Mouse (Mus musculus) cerebellum, adult 2 months (tissue): ENCODE data around the gene Traip.

Experiments
- CTCF ChIP-seq: fragments of 200-500 bp; IDR thresholded peaks from 2 replicates; pipeline ENCODE4 v1.5.1; 2011; ENCODE audit warnings: low read depth, mild to moderate bottlenecking, control low read depth, low read length, moderate library complexity, borderline replicate concordance; ENCODE audit not compliant: insufficient read depth
- POLR2A ChIP-seq: fragments of 200-500 bp; IDR thresholded peaks from 2 replicates; pipeline ENCODE4 v1.6.1; 2011; ENCODE audit warnings: low read length, control low read depth, borderline replicate concordance; ENCODE audit not compliant: insufficient read depth

- TF ChIP-seq CTCF (no peak), POLR2A (no peak)
Measured at GRCm38 (mm10) chr9:107917895-107918608, 31.9 kb upstream of the Traip start.
